Mouse (Mus musculus): ENCODE measurements around the gene Ube2c. TPM values are rescaled to one million over a fixed set of nuclear protein-coding genes. Genes with fewer than 3 reads are reported as not detected.

Ube2c gene
- polyA plus RNA-seq (2014; fragmentation: Nextera tagmentation; extraction: Ambion mirVana): 162 and 198 TPM in 2 replicates

DNA sequence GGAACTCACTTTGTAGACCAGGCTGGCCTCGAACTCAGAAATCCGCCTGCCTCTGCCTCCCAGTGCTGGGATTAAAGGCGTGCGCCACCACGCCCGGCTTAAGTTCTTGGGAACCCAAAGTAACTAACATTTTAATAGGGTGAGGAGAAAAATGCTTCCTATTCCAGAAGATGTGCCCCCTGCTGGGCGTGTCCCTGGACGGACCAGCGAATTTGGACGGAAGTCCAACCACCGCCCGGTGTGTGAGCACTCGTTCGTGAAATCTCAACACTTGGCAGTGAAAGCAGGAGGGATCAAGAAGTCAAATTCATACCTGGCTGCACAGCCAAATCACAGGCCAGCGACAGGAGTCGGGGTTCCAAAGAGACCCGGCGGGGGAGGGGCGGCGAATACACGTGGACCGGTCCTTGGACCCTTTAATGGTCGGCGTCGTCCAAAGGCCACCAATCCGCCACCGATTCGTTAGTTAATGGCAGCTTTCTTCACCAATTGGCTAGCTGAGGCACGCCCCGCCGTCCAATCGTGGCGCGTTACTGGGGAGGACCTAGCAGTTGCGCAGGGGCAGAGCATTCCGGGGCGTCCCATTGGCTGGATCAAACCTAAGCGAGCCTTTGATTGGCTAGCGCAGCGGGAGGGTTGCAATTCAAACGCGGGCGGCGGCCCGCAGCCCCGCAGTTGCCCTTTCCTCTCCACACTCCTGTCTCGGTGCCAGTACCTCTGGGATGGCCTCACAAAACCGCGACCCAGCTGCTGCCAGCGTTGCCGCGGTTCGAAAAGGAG is at the start of gene Ube2c:
TSS of gene Ube2c (plus strand) at position 641 of the 780 bp plus-strand sequence.
- 3% methylated on average over 53 of the region's 53 CpGs for WGBS
- peaks cover 20% of the 10 kb centered on the region for H3K4me1 ChIP-seq (ENCODE audit: control insufficient read depth, insufficient read depth, low read length)
- H3K36me3 ChIP-seq (ENCODE audit: control insufficient read depth, insufficient read depth, low read length): peaks cover 53% of the 10 kb centered on the region
- H3K4me3 ChIP-seq (ENCODE audit: low read depth, low read length): peak within 1 kb of the TSS; percentile 64
- H3K9ac ChIP-seq (ENCODE audit: low read length): peak within 1 kb of the TSS; percentile 74
- peak; percentile 100 for DNase-seq (ENCODE audit: low spot score)
- H3K4me2 ChIP-seq (ENCODE audit: low read length): peak within 1 kb of the TSS; percentile 90
- ATAC-seq: peak; percentile 100
- no peaks in the 10 kb centered on the region for H3K9me3 ChIP-seq (replicated peaks; ENCODE audit: control insufficient read depth, low read length)
- H3K27ac ChIP-seq (ENCODE audit: low read depth, low read length): no peak within 1 kb of the TSS; the same call in 1 of the 2 replicates
- H3K27me3 ChIP-seq (replicated peaks; ENCODE audit: control insufficient read depth, insufficient read depth, low read length): no peaks in the 10 kb centered on the region

DNA sequence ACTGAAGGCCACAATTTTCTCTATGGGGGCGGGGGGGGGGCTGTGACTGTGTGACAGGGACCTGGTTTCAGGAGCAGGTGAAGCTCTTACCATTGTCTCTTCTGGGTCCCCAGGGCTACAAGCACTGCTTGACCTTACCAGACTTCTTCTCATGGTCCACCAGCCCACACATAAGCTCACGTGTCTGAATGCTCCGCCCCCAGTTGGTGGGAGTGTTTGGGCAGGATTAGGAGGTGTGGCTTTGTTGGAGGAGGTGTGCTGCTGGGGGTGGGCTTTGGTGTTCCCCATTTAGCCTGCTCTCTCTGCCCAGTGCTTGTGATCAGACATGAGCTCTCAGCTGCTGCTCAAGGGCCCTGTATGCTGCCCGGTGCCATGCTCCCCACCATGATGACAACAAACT is 46.4 kb upstream of the Ube2c start:
- Histone ChIP-seq H3K36me3 (ENCODE audit: control insufficient read depth, insufficient read depth, low read length) (no peaks in the 10 kb centered on the region), H3K4me2 (ENCODE audit: low read length) (no peak overlapping the region), H3K4me1 (ENCODE audit: control insufficient read depth, insufficient read depth, low read length) (no peaks in the 10 kb centered on the region), H3K27ac (ENCODE audit: low read depth, low read length) (no peak overlapping the region), H3K9ac (ENCODE audit: low read length) (no peak overlapping the region), H3K4me3 (ENCODE audit: low read depth, low read length) (no peak overlapping the region), H3K9me3 (replicated peaks; ENCODE audit: control insufficient read depth, low read length) (no peaks in the 10 kb centered on the region), H3K27me3 (replicated peaks; ENCODE audit: control insufficient read depth, insufficient read depth, low read length) (no peaks in the 10 kb centered on the region)
- DNase-seq (ENCODE audit: low spot score): no peak
- 56% methylated on average over 4 of the region's 4 CpGs for WGBS
- no peak for ATAC-seq

DNA sequence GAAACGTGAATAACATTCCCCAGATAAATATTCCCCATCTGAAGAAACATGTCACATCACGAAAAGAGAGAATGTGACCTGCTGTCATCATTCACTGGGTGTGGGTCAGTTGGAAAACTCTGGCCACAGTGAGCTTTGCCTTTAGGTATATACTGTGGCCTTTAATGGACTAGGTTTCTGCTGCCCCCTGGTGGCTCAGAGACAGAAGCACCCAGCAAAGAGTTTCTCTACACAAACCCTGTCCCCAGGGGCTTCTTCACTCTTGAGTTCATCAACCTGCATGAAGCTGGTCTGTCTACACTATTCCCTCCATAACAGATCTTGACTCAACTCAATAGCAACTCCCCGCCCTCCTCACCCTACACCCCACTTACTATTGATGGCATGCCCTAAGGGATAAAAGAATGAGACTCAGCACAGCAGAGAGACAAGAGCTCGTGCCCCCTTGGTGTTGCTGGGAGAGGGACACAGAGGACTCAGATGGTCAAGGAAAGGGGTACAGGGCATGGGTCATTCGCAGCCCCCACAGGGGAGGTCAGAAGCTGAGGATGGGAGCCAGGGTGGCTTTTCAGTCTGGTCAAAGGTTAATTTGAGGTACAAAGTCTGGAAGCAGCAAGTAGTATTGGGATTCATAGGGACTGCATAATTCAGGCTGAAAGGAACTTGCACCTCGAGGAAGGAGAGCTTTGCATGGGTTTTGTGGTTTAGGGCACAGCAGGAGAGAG is 43.6 kb upstream of the Ube2c start:
- DNase-seq (ENCODE audit: low spot score) (peak; percentile 77), ATAC-seq (no peak)
- Histone ChIP-seq H3K4me3 (ENCODE audit: low read depth, low read length) (no peak overlapping the region), H3K4me2 (ENCODE audit: low read length) (no peak overlapping the region), H3K9me3 (replicated peaks; ENCODE audit: control insufficient read depth, low read length) (no peaks in the 10 kb centered on the region), H3K27ac (ENCODE audit: low read depth, low read length) (no peak overlapping the region), H3K27me3 (replicated peaks; ENCODE audit: control insufficient read depth, insufficient read depth, low read length) (no peaks in the 10 kb centered on the region), H3K9ac (ENCODE audit: low read length) (no peak overlapping the region), H3K36me3 (ENCODE audit: control insufficient read depth, insufficient read depth, low read length) (no peaks in the 10 kb centered on the region), H3K4me1 (ENCODE audit: control insufficient read depth, insufficient read depth, low read length) (no peaks in the 10 kb centered on the region)
- WGBS: 28% methylated on average over 6 of the region's 6 CpGs

DNA sequence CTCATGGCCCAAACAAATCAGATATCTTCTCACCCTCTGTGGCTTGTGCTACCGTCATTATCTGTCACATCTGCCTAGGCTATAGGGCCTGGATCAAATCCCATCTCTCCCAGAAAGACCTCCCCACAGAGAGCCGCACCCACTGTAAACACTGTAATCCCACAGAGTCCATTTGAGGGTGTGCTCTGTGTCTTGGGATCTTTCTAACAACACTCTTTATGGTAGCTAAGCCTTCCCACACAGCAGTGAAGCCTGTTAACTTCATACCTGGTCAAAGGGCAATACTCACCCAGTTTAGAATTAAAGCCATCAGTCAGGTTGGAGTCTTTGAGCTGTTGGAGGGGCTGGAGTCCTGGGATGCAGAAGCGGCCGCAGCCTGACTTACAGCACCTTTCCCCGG is 38.0 kb upstream of the Ube2c start:
- H3K36me3 ChIP-seq (ENCODE audit: control insufficient read depth, insufficient read depth, low read length): no peaks in the 10 kb centered on the region
- H3K4me3 ChIP-seq (ENCODE audit: low read depth, low read length): no peak overlapping the region
- WGBS: 86% methylated on average over 5 of the region's 5 CpGs
- no peaks in the 10 kb centered on the region for H3K4me1 ChIP-seq (ENCODE audit: control insufficient read depth, insufficient read depth, low read length)
- ATAC-seq: no peak
- H3K27me3 ChIP-seq (replicated peaks; ENCODE audit: control insufficient read depth, insufficient read depth, low read length): no peaks in the 10 kb centered on the region
- no peak overlapping the region for H3K4me2 ChIP-seq (ENCODE audit: low read length)
- H3K9me3 ChIP-seq (replicated peaks; ENCODE audit: control insufficient read depth, low read length): no peaks in the 10 kb centered on the region
- H3K27ac ChIP-seq (ENCODE audit: low read depth, low read length): no peak overlapping the region
- H3K9ac ChIP-seq (ENCODE audit: low read length): no peak overlapping the region
- no peak for DNase-seq (ENCODE audit: low spot score)

DNA sequence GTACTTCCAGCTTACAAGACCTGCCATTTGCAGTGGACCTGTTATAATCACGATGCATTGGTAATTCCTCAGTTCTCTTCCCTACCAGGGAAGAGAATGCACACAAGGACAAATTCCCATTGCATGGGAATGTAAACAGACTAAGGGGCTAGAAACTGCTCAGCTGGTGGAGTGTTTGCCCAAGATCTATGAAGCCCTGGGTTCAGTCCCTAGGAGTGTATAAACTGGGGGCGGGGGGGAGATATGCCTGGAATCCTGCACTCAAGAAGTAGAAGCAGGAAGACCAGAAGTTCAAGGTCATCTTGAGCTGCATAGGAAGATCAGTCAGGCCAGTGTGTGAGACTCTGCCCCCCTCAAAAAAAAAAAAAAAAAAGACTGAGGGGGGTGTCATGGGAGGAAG is 36.4 kb upstream of the Ube2c start:
- H3K27ac ChIP-seq (ENCODE audit: low read depth, low read length): no peak overlapping the region
- H3K4me2 ChIP-seq (ENCODE audit: low read length): no peak overlapping the region
- ATAC-seq (no peak), DNase-seq (ENCODE audit: low spot score) (no peak)
- no peaks in the 10 kb centered on the region for H3K4me1 ChIP-seq (ENCODE audit: control insufficient read depth, insufficient read depth, low read length)
- H3K4me3 ChIP-seq (ENCODE audit: low read depth, low read length): no peak overlapping the region
- WGBS: 87% methylated on average over 2 of the region's 2 CpGs
- no peak overlapping the region for H3K9ac ChIP-seq (ENCODE audit: low read length)
- H3K36me3 ChIP-seq (ENCODE audit: control insufficient read depth, insufficient read depth, low read length): no peaks in the 10 kb centered on the region
- H3K27me3 ChIP-seq (replicated peaks; ENCODE audit: control insufficient read depth, insufficient read depth, low read length): no peaks in the 10 kb centered on the region
- no peaks in the 10 kb centered on the region for H3K9me3 ChIP-seq (replicated peaks; ENCODE audit: control insufficient read depth, low read length)

DNA sequence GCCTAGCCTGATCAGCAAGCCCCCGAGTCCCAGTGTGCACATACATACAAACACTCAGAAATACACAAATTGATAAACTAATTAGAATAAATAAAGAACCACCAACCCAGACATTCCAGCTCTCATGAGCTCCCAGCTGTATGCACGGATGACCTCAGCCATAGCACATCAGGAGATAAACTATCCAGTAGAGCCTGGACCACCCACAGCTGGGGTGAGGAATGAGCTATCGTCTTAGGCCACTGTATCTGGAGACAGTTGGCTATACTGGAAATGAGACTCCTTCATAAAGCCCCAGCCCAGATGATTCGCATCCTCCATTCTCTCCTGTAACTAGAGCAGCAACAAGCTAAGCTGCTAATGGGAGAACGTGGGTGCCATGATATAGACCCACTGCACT is 34.9 kb upstream of the Ube2c start:
- no peak overlapping the region for H3K4me3 ChIP-seq (ENCODE audit: low read depth, low read length)
- no peak overlapping the region for H3K4me2 ChIP-seq (ENCODE audit: low read length)
- no peaks in the 10 kb centered on the region for H3K9me3 ChIP-seq (replicated peaks; ENCODE audit: control insufficient read depth, low read length)
- H3K9ac ChIP-seq (ENCODE audit: low read length): no peak overlapping the region
- WGBS: 87% methylated on average over 5 of the region's 5 CpGs
- ATAC-seq: no peak
- H3K27ac ChIP-seq (ENCODE audit: low read depth, low read length): no peak overlapping the region
- H3K27me3 ChIP-seq (replicated peaks; ENCODE audit: control insufficient read depth, insufficient read depth, low read length): no peaks in the 10 kb centered on the region
- no peaks in the 10 kb centered on the region for H3K4me1 ChIP-seq (ENCODE audit: control insufficient read depth, insufficient read depth, low read length)
- no peaks in the 10 kb centered on the region for H3K36me3 ChIP-seq (ENCODE audit: control insufficient read depth, insufficient read depth, low read length)
- DNase-seq (ENCODE audit: low spot score): no peak

DNA sequence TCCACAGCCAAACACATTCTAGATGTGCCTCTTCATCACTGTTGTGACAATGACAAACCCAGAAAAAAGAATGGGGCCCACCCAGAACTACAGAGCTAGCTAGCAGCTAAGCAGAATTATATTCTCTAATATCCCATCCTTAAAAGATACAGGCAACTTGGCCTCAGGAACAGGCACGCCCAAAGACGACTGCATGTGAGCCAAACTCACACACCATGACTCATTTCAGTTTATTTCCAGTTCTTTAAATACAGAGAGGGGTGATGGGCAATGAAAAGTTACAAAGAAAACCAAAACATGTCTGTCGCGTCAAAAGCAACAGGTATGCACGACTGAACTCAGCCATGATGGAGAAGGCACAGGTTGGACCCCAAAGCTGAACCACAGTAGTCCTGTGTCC is 34.3 kb upstream of the Ube2c start:
- Histone ChIP-seq H3K9ac (ENCODE audit: low read length) (no peak overlapping the region), H3K4me1 (ENCODE audit: control insufficient read depth, insufficient read depth, low read length) (no peaks in the 10 kb centered on the region), H3K4me3 (ENCODE audit: low read depth, low read length) (no peak overlapping the region), H3K27ac (ENCODE audit: low read depth, low read length) (no peak overlapping the region), H3K9me3 (replicated peaks; ENCODE audit: control insufficient read depth, low read length) (no peaks in the 10 kb centered on the region), H3K27me3 (replicated peaks; ENCODE audit: control insufficient read depth, insufficient read depth, low read length) (no peaks in the 10 kb centered on the region), H3K36me3 (ENCODE audit: control insufficient read depth, insufficient read depth, low read length) (no peaks in the 10 kb centered on the region), H3K4me2 (ENCODE audit: low read length) (no peak overlapping the region)
- DNase-seq (ENCODE audit: low spot score) (no peak), ATAC-seq (no peak)
- WGBS: 90% methylated on average over 5 of the region's 5 CpGs

DNA sequence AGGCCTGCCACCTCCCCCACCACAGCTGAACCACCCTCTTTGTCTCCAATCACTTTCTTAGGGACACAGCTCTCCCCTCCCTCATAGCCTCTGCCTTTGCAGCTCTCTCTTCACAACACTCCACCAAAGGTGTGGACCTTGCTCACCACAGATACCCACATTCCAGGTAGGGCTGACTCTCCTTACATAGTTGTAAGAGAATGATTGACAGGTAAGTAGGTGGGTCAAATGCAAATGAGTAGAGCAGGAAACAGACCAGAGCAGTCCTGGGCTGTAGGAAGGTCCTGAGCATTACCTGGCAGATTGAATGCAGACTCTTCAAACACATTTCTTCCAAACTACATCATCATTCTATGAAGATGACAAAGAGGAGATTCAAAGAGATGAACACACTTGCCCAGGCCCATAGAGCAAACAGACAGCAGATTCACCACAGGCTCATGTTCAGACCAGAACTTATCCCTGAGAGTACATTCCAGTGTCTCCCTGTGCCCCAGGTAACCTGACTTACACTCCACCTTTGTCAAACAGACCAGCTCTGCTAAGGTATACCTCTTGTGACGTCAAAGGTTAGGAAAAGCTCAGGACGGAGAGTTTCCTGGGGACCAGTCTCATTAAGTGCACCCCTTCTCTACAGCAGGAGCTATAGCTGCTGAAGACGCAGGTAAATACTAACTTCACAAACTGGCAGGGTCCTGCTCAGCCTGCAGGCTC is 32.2 kb upstream of the Ube2c start:
- Histone ChIP-seq H3K27me3 (replicated peaks; ENCODE audit: control insufficient read depth, insufficient read depth, low read length) (no peaks in the 10 kb centered on the region), H3K4me1 (ENCODE audit: control insufficient read depth, insufficient read depth, low read length) (no peaks in the 10 kb centered on the region), H3K4me3 (ENCODE audit: low read depth, low read length) (no peak overlapping the region), H3K4me2 (ENCODE audit: low read length) (no peak overlapping the region), H3K9me3 (replicated peaks; ENCODE audit: control insufficient read depth, low read length) (no peaks in the 10 kb centered on the region), H3K27ac (ENCODE audit: low read depth, low read length) (no peak overlapping the region), H3K9ac (ENCODE audit: low read length) (no peak overlapping the region), H3K36me3 (ENCODE audit: control insufficient read depth, insufficient read depth, low read length) (no peaks in the 10 kb centered on the region)
- ATAC-seq: no peak
- WGBS: 74% methylated on average over 3 of the region's 3 CpGs
- DNase-seq (ENCODE audit: low spot score): no peak
